Mouse (Mus musculus) embryonic facial prominence, embryonic 10.5 days (tissue): ENCODE measurements around the gene Ankrd12. TPM values are rescaled to one million over a fixed set of nuclear protein-coding genes. Genes with fewer than 3 reads are reported as not detected.
A peak's percentile ranks its signal among the peaks of the same experiment; 100 is the strongest.

Experiments
- DNase-seq: peaks from one replicate; pipeline ENCODE4 v3.0.0-alpha.2; 2017; ENCODE audit warnings: low spot score
- H3K27ac ChIP-seq: fragments of 300-500 bp; sonication (generic); replicated peaks from 2 replicates; pipeline ENCODE4 v1.5.1; 2016; ENCODE audit warnings: mild to moderate bottlenecking
- H3K27me3 ChIP-seq: fragments of 300-500 bp; sonication (generic); replicated peaks from 2 replicates; pipeline ENCODE4 v1.6.1; 2016; ENCODE audit warnings: low read depth, mild to moderate bottlenecking; ENCODE audit not compliant: poor library complexity, severe bottlenecking
- H3K36me3 ChIP-seq: fragments of 300-500 bp; sonication (generic); replicated peaks from 2 replicates; pipeline ENCODE4 v1.6.1; 2016; ENCODE audit warnings: mild to moderate bottlenecking, moderate library complexity
- H3K4me1 ChIP-seq: fragments of 300-500 bp; sonication (generic); 2 replicates; pipeline ENCODE4 v1.6.1; 2016
- H3K4me3 ChIP-seq: fragments of 300-500 bp; sonication (generic); 2 replicates; pipeline ENCODE4 v1.5.1; 2016; ENCODE audit warnings: mild to moderate bottlenecking, moderate library complexity
- H3K9me3 ChIP-seq: fragments of 300-500 bp; sonication (generic); 2 replicates; pipeline ENCODE4 v1.6.1; 2016; ENCODE audit warnings: mild to moderate bottlenecking
- WGBS: fragments of 180-500 bp; shearing (Covaris S2); methylation state at CpG from one replicate; pipeline ENCODE4 v1.1.7; 2016; 5-methylcytosine and 5-hydroxymethylcytosine counted together
- polyA plus RNA-seq: library from polyadenylated mRNA; unstranded; fragments of >200 nt; fragmentation: Nextera tagmentation; extraction: Ambion mirVana; gene quantifications from 2 replicates; pipeline ENCODE4 v1.2.1, GENCODE M21; 2016

Gene Ankrd12
- polyA plus RNA-seq, 1 experiment from 2014 or later, result 19.2 TPM

- H3K27me3 ChIP-seq, result no peaks in the 10 kb centered on the region
- peaks cover 66% of the 10 kb centered on the region for H3K36me3 ChIP-seq
- DNase-seq, result no peak
- 90% methylated on average over 9 of the region's 9 CpGs for WGBS
- no peak overlapping the region for H3K4me3 ChIP-seq
- H3K27ac ChIP-seq, result no peak overlapping the region
- no peaks in the 10 kb centered on the region for H3K9me3 ChIP-seq
- H3K4me1 ChIP-seq, result no peaks in the 10 kb centered on the region
These were observed 139.2 kb downstream of the Ankrd12 start for GRCm38 (mm10) chr17:65937671-65938070.

DNA sequence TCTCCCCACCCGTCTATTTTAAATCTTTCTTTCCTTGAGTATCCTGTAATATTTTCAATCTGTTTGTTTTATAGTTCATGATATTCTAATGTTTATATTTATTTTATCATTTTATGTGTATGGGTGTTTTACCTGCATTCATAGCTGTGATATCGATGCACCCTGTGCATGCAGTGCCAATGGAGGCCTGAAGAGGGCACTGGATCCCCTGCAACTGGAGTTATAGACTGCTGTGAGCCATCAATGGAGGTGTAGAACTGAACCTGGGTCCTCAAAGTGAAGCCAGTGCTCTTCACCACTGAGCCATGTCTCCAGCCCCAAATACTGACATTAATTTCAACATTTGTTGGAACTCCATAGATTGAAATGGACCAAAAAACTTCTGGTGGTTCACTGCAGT is 143.1 kb downstream of the Ankrd12 start:
- no peaks in the 10 kb centered on the region for H3K9me3 ChIP-seq
- no peak overlapping the region for H3K4me3 ChIP-seq
- DNase-seq, result no peak
- no peak overlapping the region for H3K27ac ChIP-seq
- WGBS, result 93% methylated on average over 2 of the region's 2 CpGs
- H3K4me1 ChIP-seq, result peaks cover 20% of the 10 kb centered on the region
- H3K36me3 ChIP-seq, result peaks cover 74% of the 10 kb centered on the region
- H3K27me3 ChIP-seq, result no peaks in the 10 kb centered on the region

DNA sequence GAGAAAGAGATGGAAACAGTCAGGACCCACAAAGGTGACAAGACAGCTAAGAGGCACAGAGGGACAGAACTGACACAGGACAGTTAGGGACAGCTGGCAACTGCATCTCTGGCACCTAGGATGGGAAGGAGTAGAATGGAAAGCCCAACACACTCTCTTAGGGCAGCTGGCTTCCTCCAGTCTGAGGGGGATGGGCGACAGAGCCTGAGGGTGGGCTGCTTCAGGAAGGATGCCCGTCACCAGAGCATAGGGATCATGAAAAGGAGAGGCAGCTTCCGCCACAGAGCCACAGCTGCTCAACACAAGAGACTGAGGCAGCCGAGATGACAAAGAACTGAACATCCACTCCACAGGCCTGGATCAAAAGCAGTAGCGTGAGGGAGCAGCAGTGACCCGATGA is 145.4 kb downstream of the Ankrd12 start:
- no peaks in the 10 kb centered on the region for H3K9me3 ChIP-seq
- H3K4me1 ChIP-seq, result peaks cover 20% of the 10 kb centered on the region
- peak overlapping the region; percentile 62 for H3K27ac ChIP-seq
- H3K4me3 ChIP-seq, result no peak overlapping the region
- WGBS, result 36% methylated on average over 6 of the region's 6 CpGs
- H3K27me3 ChIP-seq, result no peaks in the 10 kb centered on the region
- DNase-seq, result peak; percentile 49
- peaks cover 80% of the 10 kb centered on the region for H3K36me3 ChIP-seq

DNA sequence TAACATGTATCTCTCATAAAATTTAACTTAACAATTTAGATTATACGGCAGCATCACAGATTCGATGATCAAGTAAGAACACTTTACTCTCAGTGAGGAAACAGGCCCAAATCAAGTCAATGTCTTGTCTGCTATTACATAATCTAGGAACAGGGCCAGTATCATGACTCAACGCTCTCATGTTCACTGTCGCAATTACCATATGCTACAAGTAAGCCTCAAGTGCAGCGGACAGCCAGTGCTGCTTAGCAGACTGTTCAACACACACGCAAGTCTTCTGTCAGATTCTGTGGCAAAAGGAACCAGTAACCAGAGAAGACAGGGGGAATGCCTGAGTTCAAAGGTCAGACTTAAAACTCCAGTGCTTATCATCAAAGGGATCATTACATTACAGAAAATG is 145.9 kb downstream of the Ankrd12 start:
- Histone ChIP-seq H3K27ac (no peak overlapping the region), H3K36me3 (peaks cover 80% of the 10 kb centered on the region), H3K9me3 (no peaks in the 10 kb centered on the region), H3K4me1 (peaks cover 20% of the 10 kb centered on the region), H3K4me3 (no peak overlapping the region), H3K27me3 (no peaks in the 10 kb centered on the region)
- DNase-seq, result no peak
- WGBS, result 76% methylated on average over 6 of the region's 6 CpGs

GRCm38 (mm10) chr17:65930158-65930826 is 146.6 kb downstream of the Ankrd12 start:
- peaks cover 80% of the 10 kb centered on the region for H3K36me3 ChIP-seq
- 83% methylated on average over 7 of the region's 7 CpGs for WGBS
- no peak for DNase-seq

DNA sequence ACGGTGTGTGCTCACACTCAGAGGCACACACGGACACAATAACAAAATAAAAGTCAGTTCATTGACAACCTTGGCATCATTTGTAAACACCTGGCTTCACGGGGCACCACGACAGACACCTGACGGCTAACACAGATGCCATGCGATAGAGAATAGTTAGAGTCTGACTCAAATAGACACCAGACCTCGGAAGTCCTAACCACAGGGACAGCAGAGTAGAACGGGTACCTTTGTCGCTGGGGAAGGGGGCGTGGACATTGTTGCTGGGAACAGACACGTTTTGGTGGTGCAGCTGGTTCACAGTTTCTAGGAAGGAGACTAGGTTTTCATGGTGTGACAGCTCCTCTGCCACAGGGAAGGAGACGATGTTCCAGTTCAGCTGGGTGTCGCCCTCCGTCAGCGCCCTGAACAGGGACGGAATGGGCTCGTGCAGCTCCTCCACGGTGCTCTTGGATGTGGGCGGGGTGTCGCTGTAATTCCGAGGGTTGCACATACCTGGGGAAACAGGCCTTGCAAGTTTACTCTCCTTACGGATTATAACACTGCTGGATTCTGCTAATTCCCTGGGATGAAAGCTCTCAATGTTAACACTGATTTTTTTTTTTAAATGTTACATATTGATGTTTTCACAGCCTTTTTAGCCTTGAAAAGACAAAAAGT is 147.4 kb downstream of the Ankrd12 start:
- whole genome bisulfite sequencing, result 85% methylated on average over 22 of the region's 22 CpGs
- H3K9me3 ChIP-seq, result no peaks in the 10 kb centered on the region
- H3K36me3 ChIP-seq, result peaks cover 77% of the 10 kb centered on the region
- no peaks in the 10 kb centered on the region for H3K27me3 ChIP-seq
- H3K4me3 ChIP-seq, result no peak overlapping the region
- DNase-seq, result no peak
- H3K27ac ChIP-seq, result no peak overlapping the region
- peaks cover 20% of the 10 kb centered on the region for H3K4me1 ChIP-seq

More at GRCm38 (mm10) chr17:65930158-65930826, 146.6 kb downstream of the Ankrd12 start:
- Histone ChIP-seq H3K9me3 (no peaks in the 10 kb centered on the region), H3K4me1 (peaks cover 20% of the 10 kb centered on the region), H3K27me3 (no peaks in the 10 kb centered on the region), H3K27ac (no peak overlapping the region), H3K4me3 (no peak overlapping the region)

GRCm38 (mm10) chr17:65927077-65927476 is 149.8 kb downstream of the Ankrd12 start:
- Histone ChIP-seq H3K9me3 (no peaks in the 10 kb centered on the region), H3K4me1 (peaks cover 19% of the 10 kb centered on the region), H3K27me3 (no peaks in the 10 kb centered on the region), H3K36me3 (peaks cover 77% of the 10 kb centered on the region), H3K27ac (no peak overlapping the region), H3K4me3 (no peak overlapping the region)
- DNase-seq, result no peak
- 80% methylated on average over 4 of the region's 4 CpGs for WGBS

- WGBS, result 78% methylated on average over 5 of the region's 5 CpGs
- peaks cover 85% of the 10 kb centered on the region for H3K36me3 ChIP-seq
These were observed 152.7 kb downstream of the Ankrd12 start for GRCm38 (mm10) chr17:65924218-65924617.

DNA sequence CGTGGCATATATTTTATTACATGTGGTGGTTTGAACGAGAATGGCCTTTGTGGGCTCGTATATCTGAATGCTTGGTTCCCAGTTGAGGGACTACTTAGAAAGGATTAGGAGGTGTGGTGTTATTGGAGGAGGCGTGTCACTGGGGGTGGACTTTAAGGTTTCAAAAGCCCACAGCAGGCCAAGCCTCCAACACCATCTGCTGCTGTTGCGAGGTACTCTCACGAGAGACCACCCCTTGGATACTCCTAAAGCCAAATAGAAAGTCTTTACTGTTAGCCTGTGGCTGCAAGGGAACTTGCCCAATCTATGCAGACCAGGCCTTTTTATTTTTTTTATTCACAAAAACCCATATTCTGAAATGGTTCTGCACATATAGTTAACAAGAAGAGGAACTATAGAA is 154.9 kb downstream of the Ankrd12 start:
- no peaks in the 10 kb centered on the region for H3K9me3 ChIP-seq
- 86% methylated on average over 6 of the region's 6 CpGs for WGBS
- H3K27ac ChIP-seq, result no peak overlapping the region
- peaks cover 70% of the 10 kb centered on the region for H3K36me3 ChIP-seq
- no peaks in the 10 kb centered on the region for H3K27me3 ChIP-seq
- H3K4me3 ChIP-seq, result no peak overlapping the region
- no peaks in the 10 kb centered on the region for H3K4me1 ChIP-seq
- no peak for DNase-seq

More at GRCm38 (mm10) chr17:65924218-65924617, 152.7 kb downstream of the Ankrd12 start:
- no peak overlapping the region for H3K4me3 ChIP-seq
- no peaks in the 10 kb centered on the region for H3K9me3 ChIP-seq
- no peaks in the 10 kb centered on the region for H3K4me1 ChIP-seq
- H3K27ac ChIP-seq, result no peak overlapping the region
- DNase-seq, result no peak
- H3K27me3 ChIP-seq, result no peaks in the 10 kb centered on the region

GRCm38 (mm10) chr17:65919235-65919634 is 157.7 kb downstream of the Ankrd12 start:
- Histone ChIP-seq H3K36me3 (peaks cover 50% of the 10 kb centered on the region), H3K9me3 (no peaks in the 10 kb centered on the region)
- WGBS, result 53% methylated on average over 3 of the region's 3 CpGs

GRCm38 (mm10) chr17:65916135-65916668 is 160.7 kb downstream of the Ankrd12 start:
- Histone ChIP-seq H3K9me3 (no peaks in the 10 kb centered on the region), H3K4me3 (no peak overlapping the region), H3K27me3 (no peaks in the 10 kb centered on the region), H3K4me1 (peaks cover 8% of the 10 kb centered on the region), H3K27ac (peak overlapping the region; percentile 12), H3K36me3 (peaks cover 21% of the 10 kb centered on the region)
- DNase-seq, result no peak
- 53% methylated on average over 8 of the region's 8 CpGs for WGBS

More at GRCm38 (mm10) chr17:65919235-65919634, 157.7 kb downstream of the Ankrd12 start:
- no peaks in the 10 kb centered on the region; the same call in 1 of the 2 replicates for H3K4me1 ChIP-seq
- no peak for DNase-seq
- H3K27ac ChIP-seq, result no peak overlapping the region
- H3K27me3 ChIP-seq, result no peaks in the 10 kb centered on the region
- no peak overlapping the region for H3K4me3 ChIP-seq
